ENCODE assay signal across 9 mouse cellular contexts in the genomic region with DNA sequence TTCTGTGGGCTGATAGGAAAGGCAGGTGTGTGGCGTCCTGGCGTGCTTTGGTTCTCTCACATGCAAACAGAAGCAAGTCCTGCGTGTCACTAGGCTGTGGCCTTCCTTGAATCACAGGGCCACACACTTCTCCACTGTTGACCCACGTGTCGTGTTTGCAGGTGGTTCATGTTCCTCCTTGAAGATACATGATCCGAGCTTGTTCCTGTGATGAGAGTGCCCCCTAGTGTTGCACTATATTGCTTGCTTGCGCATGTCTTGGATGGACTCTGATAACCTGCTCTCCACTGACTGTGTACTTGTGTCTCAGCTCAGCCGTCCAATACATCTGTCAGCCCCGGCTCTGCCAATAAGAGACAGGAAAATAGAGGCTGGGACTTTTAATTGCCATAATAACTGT. TPM values are rescaled to one million over a fixed set of nuclear protein-coding genes. Genes with fewer than 3 reads are reported as not detected.
DNase-seq lines count a peak whose midpoint lies in the region; ATAC-seq and TF ChIP-seq lines count a peak whose summit lies in the region.
"Had no signal": no experiment of that assay in that cellular context is flagged by ENCODE, and none has a peak within 500 bp of the region (broad histone marks: within the 10 kb centered on the region; RNA-seq: fewer than 3 reads in every experiment).

No protein-coding gene starts in this region.

- ATAC-seq in midbrain, embryonic 15.5 days (replicated peaks), result no peak; the same call in 1 of the 2 replicates
- peak; percentile 86 for ATAC-seq in monocyte, adult 5-6 weeks (replicated peaks; ENCODE audit: insufficient number of reproducible peaks, low FRiP score, low TSS enrichment, poor library complexity, severe bottlenecking)
- ATAC-seq in stomach, embryonic 15.5 days (ENCODE audit: insufficient read depth, low FRiP score, low read depth), result no peak
- ATAC-seq: Patski had no signal

- intact Hi-C loops in gastrocnemius, adult 2 months (cut with DNase I), result loop anchor here (1.0 to 2.0 kb wide), 2 partner anchors 64 to 101 kb away; no protein-coding TSS in a partner anchor

- WGBS in midbrain, embryonic 10.5 days, result 61% methylated on average over 9 of the region's 9 CpGs
- 43% methylated on average over 9 of the region's 9 CpGs for WGBS in midbrain, embryonic 15.5 days
- 20% methylated on average over 9 of the region's 9 CpGs for WGBS in kidney, adult 2 months
- 58% methylated on average over 9 of the region's 9 CpGs for WGBS in limb, embryonic 10.5 days
- WGBS in stomach, embryonic 15.5 days, result 27% methylated on average over 9 of the region's 9 CpGs

- no peak overlapping the region for H3K9ac ChIP-seq in midbrain, embryonic 15.5 days
- H3K9ac ChIP-seq in stomach, embryonic 15.5 days, result no peak overlapping the region

- H3K4me1 ChIP-seq in midbrain, embryonic 10.5 days, result peaks cover 6% of the 10 kb centered on the region
- peaks cover 5% of the 10 kb centered on the region; the same call in 1 of the 2 replicates for H3K4me1 ChIP-seq in midbrain, embryonic 15.5 days
- H3K4me1 ChIP-seq in kidney, adult 2 months (ENCODE audit: control insufficient read depth, insufficient read depth, low read length), result peaks cover 5% of the 10 kb centered on the region; the same call in 1 of the 2 replicates
- peaks cover 5% of the 10 kb centered on the region; the same call in 1 of the 2 replicates for H3K4me1 ChIP-seq in limb, embryonic 10.5 days
- H3K4me1 ChIP-seq in stomach, embryonic 15.5 days, result 0 out of 2 replicates have a peak, but pooled peaks cover 3% of the 10 kb centered on the region

- TF ChIP-seq POLR2A in kidney, adult 2 months (IDR thresholded peaks at IDR 0.05; ENCODE audit: low read depth, low read length), result no peak

- peak; percentile 68 for DNase-seq in midbrain, embryonic 10.5 days (ENCODE audit: low spot score)
- peak; percentile 75 to 84 for DNase-seq in cerebellum, postnatal 25 days
- DNase-seq in gastrocnemius, adult 2 months, result peak; percentile 82
- DNase-seq in kidney, adult 2 months, result peak; percentile 92
- peak; percentile 66 for DNase-seq in limb, embryonic 10.5 days (ENCODE audit: low spot score)

- H3K4me2 ChIP-seq in midbrain, embryonic 15.5 days, result no peak overlapping the region
- H3K4me2 ChIP-seq in stomach, embryonic 15.5 days, result no peak overlapping the region

- peak; percentile 90 for TF ChIP-seq CTCF in gastrocnemius, adult 2 months (IDR thresholded peaks at IDR 0.05)
- TF ChIP-seq CTCF in kidney, adult 2 months (conservative IDR thresholded peaks at IDR 0.05; ENCODE audit: insufficient read depth, insufficient read length, low read depth, low read length), result peak; percentile 99

- H3K36me3 ChIP-seq in midbrain, embryonic 10.5 days, result peaks cover 99% of the 10 kb centered on the region
- peaks cover 6% of the 10 kb centered on the region; the same call in 1 of the 2 replicates for H3K36me3 ChIP-seq in midbrain, embryonic 15.5 days (replicated peaks)
- H3K36me3 ChIP-seq in kidney, adult 2 months (ENCODE audit: control insufficient read depth, insufficient read depth, low read length), result no peaks in the 10 kb centered on the region; the same call in 1 of the 2 replicates
- peaks cover 99% of the 10 kb centered on the region for H3K36me3 ChIP-seq in limb, embryonic 10.5 days
- peaks cover 75% of the 10 kb centered on the region for H3K36me3 ChIP-seq in stomach, embryonic 15.5 days

- H3K27ac ChIP-seq in midbrain, embryonic 10.5 days (replicated peaks), result no peak overlapping the region
- H3K27ac ChIP-seq in midbrain, embryonic 15.5 days, result no peak overlapping the region
- peak overlapping the region; percentile 74 for H3K27ac ChIP-seq in gastrocnemius, adult 2 months
- H3K27ac ChIP-seq in kidney, adult 2 months (ENCODE audit: insufficient read depth, low read depth, low read length), result no peak overlapping the region
- H3K27ac ChIP-seq in limb, embryonic 10.5 days, result no peak overlapping the region
- peak overlapping the region; percentile 35; the same call in 1 of the 2 replicates for H3K27ac ChIP-seq in stomach, embryonic 15.5 days

- no peak overlapping the region for H3K4me3 ChIP-seq in midbrain, embryonic 10.5 days
- H3K4me3 ChIP-seq in midbrain, embryonic 15.5 days, result no peak overlapping the region
- H3K4me3 ChIP-seq in gastrocnemius, adult 2 months, result no peak overlapping the region
- no peak overlapping the region for H3K4me3 ChIP-seq in kidney, adult 2 months (ENCODE audit: insufficient read depth, low read depth, low read length)
- no peak overlapping the region for H3K4me3 ChIP-seq in limb, embryonic 10.5 days
- no peak overlapping the region for H3K4me3 ChIP-seq in stomach, embryonic 15.5 days (replicated peaks)

- H3K27me3 ChIP-seq in midbrain, embryonic 10.5 days (ENCODE audit: low read depth, poor library complexity, severe bottlenecking), result no peaks in the 10 kb centered on the region
- H3K27me3 ChIP-seq in midbrain, embryonic 15.5 days (replicated peaks), result no peaks in the 10 kb centered on the region
- no peaks in the 10 kb centered on the region for H3K27me3 ChIP-seq in kidney, adult 2 months (replicated peaks; ENCODE audit: control insufficient read depth, insufficient read depth, low read length)
- H3K27me3 ChIP-seq in limb, embryonic 10.5 days (ENCODE audit: low read depth, poor library complexity, severe bottlenecking), result no peaks in the 10 kb centered on the region
- no peaks in the 10 kb centered on the region for H3K27me3 ChIP-seq in stomach, embryonic 15.5 days (replicated peaks)
- H3K27me3 ChIP-seq: Patski had no signal

- no peaks in the 10 kb centered on the region for H3K9me3 ChIP-seq in midbrain, embryonic 10.5 days (replicated peaks)
- H3K9me3 ChIP-seq in midbrain, embryonic 15.5 days, result no peaks in the 10 kb centered on the region
- H3K9me3 ChIP-seq in limb, embryonic 10.5 days (replicated peaks), result no peaks in the 10 kb centered on the region
- H3K9me3 ChIP-seq in stomach, embryonic 15.5 days, result no peaks in the 10 kb centered on the region

RNA-seq across cellular contexts. Expression of a gene that starts 25.3 kb away (rescaled TPM):
- 0.05 and 0.17 TPM in 2 replicates for polyA plus RNA-seq in midbrain, embryonic 10.5 days (2016; fragmentation: Nextera tagmentation; extraction: Ambion mirVana)
- 0.05 and 0.09 TPM in 2 replicates for polyA plus RNA-seq in midbrain, embryonic 15.5 days (2015; fragmentation: Nextera tagmentation; extraction: Ambion mirVana)
- not detected for total RNA-seq in gastrocnemius, adult 2 months (2021)
- 0.05 and 0.11 TPM in 2 replicates for polyA plus RNA-seq in kidney, adult 2 months (2012; rRNA removed)
- polyA plus RNA-seq in limb, embryonic 10.5 days (2016; fragmentation: Nextera tagmentation; extraction: Ambion mirVana), result 0.06 and 0.23 TPM in 2 replicates
- 9.8 to 19.1 TPM (median 10.5 TPM) in 3 replicates for total RNA-seq in monocyte, adult 5-6 weeks (2017)
- polyA plus RNA-seq in stomach, embryonic 15.5 days (2015; fragmentation: Nextera tagmentation; extraction: Ambion mirVana), result 0.05 and 0.09 TPM in 2 replicates
- polyA plus RNA-seq: Patski had no signal

Comparison
In these comparisons a context has a peak if more than half of its experiments do, and no peak if none do; other contexts are left out.
1. H3K27ac ChIP-seq: peak in gastrocnemius, adult 2 months (single experiment) and stomach, embryonic 15.5 days (single experiment); none in midbrain, embryonic 10.5 days (single experiment), midbrain, embryonic 15.5 days (single experiment), kidney, adult 2 months (single experiment) and limb, embryonic 10.5 days (single experiment).
2. Peak in every context shown above with its lines, with median percentiles within 50 percentile points of each other: DNase-seq.